Mouse (Mus musculus) T-helper 17 cell (primary cell): ENCODE measurements around the gene Ifnar2.

Experiments
- in situ Hi-C, 2 experiments: fragments of 300-600 bp; cut with MboI, MseI; formaldehyde crosslinking; loops; 1 replicate in 1 of 2; 2 replicates in 1 of 2; pipeline ENCODE4 v1.15.1; 2025; ENCODE audit warnings: high pct_unique_total_duplicates in 2 of 2

Gene Ifnar2

DNA sequence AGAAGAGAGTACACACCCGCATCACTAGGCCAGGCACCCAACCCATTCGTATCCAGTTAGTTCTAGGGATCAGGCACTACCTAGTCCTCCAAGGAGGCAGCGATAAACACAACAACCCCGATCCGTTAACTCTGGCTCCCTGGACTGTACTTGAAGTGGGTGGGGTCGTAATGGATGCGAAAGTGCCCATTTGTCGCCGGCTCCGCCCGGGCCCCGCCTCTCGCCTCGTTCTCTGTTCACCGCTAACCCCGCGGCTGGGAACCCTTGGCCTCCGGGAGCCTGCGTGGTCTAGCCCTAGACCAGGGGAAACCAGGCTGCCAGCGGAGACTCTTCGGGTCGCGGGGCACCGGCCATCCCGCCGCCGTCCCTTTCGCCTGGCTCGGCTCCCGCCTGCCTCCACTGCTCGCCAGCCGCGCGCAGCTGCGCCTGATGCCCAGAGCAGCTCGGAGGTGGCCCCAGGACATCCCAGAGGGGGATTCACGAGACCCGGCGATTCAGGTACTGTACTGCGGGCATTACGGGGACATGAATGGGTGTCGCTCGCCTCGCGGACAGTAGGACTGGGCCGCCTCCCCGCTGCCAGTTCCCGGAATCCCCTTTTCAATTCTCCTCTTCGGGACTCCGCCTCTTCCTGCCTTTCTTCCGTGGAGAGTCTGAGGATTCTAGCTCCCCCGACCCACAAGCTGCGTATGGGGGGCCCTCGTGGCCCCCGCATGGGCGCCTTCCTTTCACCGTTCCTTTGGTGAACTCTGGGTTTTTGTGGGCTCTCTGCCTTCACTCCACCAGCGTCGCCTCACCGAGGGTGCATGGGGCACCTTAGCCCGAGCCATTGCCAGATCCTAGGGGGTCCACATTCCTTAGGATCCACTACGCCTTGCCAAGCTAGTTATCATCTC, at the start of gene Ifnar2:
Gene Ifnar2 (plus strand): TSS at position 207 of the 896 bp plus-strand sequence.
- in situ Hi-C loops, result no loop called here

DNA sequence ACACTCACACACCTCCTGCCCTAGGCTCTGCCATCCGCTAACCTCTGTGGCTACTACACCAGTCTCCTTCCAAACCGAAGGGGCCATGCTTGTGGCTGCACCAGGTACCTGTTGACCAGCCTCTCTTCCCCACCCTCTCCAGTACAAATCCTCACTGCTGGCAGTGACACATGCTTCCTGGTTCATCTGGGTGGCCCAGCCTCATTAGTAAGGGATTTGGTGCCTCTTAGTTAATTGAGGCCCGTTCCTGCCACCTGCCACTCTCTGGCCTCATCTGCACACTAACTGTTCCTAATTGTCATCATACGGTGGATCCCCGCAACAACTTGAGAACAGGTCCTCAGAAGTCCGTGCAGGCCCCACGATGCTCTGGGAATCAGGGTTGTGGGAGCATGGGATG, 45.0 kb upstream of the Ifnar2 start:
- in situ Hi-C loops, result loop anchor here (5.0 to 10.0 kb wide), 2 partner anchors 233 to 350 kb away; partner anchors contain the start of gene 4932438H23Rik (in 1 of the 2)

DNA sequence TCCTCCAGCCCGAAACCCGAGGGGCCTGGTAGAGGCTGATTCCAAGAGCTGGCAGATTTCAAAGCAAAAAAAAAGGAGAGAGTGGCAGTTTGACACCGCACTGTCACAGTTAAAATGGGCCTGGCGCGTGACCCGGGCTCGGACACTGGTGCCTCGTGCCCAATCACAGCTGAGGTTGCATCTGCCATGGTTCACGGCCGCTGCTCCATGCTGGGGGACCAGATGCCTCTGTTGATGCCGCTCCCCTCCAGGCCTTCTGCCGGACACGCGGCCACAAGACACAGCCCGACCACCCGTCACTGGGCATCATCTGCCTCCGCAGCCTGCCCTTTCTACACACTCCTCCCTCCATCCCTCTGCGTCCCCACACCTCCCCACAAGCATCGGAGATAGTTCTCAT, 43.7 kb upstream of the Ifnar2 start:
- in situ Hi-C loops, result loop anchor here (5.0 to 10.0 kb wide), 2 partner anchors 234 to 352 kb away; partner anchors contain the start of gene 4932438H23Rik (in 1 of the 2)

DNA sequence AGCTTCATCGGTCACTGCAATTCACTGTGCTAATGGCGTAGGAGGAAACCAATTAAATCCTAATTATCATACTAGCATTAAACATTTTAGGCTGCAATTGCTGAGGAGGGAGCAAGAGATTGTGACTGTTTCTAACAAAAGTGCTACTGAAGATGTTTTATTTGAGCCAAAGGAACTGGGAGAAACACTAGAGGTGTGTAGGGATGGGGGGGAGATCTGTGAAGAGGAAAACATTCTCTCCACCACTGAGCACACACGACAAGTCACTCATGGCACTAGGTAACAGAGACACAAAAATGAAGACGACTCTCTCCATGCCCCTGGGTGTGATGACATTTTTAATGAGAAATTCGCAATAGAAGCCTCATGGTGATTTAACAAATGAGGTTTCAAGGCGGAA, 42.1 kb upstream of the Ifnar2 start:
- in situ Hi-C loops, result loop anchor here in 1 of 2 experiments (10.0 kb wide), 1 partner anchor 566 kb away; no protein-coding TSS in a partner anchor

DNA sequence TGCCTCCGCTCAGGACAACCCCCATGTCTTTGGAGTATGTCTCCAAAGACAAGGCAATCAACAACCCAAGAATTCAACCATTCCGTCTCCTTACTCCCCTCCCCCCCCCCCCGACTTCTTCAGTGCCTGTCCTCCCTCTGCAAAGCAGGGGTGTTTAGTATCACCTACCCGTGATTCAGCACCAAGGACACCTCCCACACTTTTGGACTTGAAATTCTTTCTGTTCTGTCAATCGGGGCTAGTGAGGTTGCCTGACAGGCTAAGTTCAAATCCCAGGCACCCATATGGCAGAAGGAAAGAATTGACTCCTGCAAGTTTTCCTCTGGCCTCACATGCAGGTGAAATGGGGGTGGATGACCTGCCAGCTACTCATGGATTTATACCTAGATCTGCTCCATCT, 41.4 kb upstream of the Ifnar2 start:
- in situ Hi-C loops, result loop anchor here in 1 of 2 experiments (10.0 kb wide), 1 partner anchor 566 kb away; no protein-coding TSS in a partner anchor

DNA sequence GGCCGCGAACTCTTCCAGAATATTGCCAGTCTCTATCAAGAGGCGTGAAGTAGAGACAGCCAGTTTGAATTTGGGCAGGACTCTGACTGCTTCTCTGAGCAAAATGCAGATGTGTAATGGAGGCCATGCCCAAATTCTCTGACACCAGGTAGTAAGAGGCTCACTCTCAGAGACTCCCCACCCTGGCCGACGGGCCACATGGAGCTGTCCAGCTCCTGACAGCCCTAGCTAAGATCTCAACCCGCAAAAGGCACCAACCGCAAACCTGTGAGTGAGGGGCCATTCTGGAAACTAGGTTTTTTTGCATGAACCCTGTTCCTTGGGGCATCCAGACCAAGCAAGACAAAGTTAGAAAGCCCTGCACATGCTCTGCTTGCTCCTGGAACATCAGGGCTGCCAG, 39.7 kb upstream of the Ifnar2 start:
- in situ Hi-C loops, result loop anchor here in 1 of 2 experiments (10.0 kb wide), 1 partner anchor 568 kb away; no protein-coding TSS in a partner anchor

DNA sequence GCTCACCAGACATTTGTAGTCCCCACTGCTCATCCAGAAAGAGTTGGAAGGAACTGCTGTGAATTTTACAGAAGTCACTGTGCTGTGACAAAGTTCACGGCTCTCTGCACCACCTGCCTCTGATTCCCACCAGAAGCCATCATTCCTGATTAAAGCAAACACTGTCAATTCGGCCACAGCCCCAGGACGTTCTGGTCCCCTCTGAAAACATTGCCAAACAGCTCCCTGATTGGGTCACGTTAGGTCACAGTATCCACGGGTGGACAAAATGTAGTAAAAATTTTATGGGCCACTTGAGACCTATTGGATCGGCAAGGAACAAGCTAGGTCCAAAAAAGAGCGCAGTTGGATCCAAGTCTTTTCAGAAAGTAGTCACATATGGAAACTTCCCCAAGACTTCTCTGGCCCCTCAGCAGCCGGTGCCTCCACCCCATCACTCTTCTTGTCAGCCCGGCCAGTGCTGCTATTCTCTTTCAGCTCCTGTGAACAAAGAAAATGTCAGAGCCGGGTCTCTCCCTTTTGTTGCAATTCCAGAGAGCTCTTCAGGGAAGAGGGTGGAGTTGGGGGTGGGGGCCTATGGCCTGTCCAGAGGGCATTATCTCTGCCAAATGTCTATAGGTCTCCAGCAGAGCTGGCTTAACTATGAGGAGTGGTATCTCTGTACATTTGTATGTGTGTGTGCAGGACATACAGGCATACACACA, 38.2 kb upstream of the Ifnar2 start:
- in situ Hi-C loops, result loop anchor here in 1 of 2 experiments (10.0 kb wide), 1 partner anchor 570 kb away; no protein-coding TSS in a partner anchor

DNA sequence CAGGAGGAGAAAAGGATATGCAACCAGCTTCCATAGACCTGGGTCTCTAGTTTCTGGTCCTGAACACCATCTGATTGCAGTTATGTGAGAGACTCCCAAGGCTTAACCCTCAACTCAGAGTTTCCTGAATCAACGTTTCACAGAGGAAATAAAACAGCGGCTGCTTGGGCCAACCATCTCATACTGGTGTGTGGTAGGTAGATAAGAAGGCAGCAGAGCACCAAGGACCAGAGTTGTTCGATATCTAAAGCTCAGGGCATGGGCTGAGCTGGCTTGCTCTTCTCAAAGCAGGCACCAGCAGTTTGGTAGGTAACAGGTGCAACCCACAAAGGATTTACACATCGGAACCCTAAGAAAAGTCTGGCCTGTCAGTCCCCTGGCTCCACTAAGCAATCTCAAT, 35.8 kb upstream of the Ifnar2 start:
- in situ Hi-C loops, result loop anchor here in 1 of 2 experiments (10.0 kb wide), 1 partner anchor 572 kb away; no protein-coding TSS in a partner anchor

DNA sequence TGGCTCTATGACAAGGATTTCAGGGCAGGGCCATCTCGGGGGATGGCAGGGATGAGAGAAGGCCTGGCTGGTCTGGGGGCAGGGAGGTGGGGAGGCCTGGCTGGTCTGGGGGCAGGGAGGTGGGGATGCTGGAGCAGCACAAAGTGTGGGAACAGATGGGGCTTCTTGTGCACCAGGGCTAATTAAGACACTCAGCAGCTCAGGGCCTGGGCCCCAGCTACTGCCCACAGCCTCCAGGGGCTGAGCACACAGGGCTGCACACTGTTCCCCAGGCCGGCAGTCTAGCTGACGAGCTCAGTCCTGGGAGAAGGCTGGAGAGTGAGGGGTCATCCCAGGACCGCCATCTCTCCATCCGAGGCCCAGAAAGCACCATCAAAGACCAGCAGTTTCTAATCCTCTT, 35.1 kb upstream of the Ifnar2 start:
- in situ Hi-C loops, result loop anchor here in 1 of 2 experiments (10.0 kb wide), 1 partner anchor 573 kb away; no protein-coding TSS in a partner anchor

DNA sequence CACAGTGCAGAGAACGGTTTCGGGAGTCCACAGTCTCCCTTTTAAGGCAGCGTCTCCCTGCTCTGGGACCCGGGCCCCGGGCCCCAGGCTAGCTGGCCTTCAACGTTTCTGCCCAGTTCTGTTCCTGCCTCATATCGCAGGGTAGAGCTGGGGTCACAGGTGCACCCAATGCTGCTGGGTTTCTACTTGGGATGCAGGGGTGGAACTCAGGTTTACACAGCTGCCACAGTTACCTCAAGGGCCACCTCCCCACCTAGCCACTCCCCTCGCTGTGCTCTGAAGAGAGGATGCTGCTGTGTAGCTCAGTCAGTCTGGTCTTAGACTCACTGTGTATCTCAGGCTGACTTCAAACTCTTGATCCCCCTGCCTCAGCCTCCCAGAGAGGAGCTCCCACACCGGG, 26.1 kb upstream of the Ifnar2 start:
- in situ Hi-C loops, result no loop called here

DNA sequence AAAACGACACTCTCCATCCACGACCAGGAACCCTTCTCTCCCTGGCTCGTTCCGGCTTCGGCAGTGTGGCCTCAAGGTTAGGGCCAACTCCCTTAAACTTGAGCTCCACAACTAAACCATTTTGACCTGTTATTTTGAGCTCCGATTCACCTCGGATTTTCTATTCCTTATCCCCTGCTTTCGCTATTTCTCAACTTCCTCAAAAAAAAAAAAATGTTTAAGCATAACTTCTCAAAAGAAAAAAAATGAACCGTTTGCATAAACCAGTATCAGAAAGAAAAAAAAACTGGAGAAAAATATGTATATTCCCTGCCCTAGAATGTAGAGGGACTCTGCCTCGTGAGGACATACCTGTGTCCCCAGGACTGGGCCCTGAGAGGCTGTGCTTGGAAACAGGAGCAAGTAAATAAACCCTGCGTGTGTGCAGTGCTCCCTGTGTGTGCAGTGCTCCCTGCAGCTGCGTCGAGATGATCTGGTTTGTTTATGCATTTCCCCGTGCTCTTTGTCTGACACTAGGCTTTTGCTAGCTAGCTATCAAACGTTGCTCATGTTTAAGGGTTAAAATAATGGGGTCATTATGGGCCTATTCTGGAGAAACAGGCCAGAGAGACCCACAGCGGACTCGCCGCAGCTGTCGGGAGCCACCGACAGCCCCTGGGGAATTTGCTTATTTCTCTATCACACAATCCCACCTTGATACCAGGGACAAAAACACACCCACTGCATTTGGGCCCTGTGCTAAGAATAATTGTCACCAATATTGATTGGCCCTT, 24.9 kb upstream of the Ifnar2 start:
- in situ Hi-C loops, result no loop called here

DNA sequence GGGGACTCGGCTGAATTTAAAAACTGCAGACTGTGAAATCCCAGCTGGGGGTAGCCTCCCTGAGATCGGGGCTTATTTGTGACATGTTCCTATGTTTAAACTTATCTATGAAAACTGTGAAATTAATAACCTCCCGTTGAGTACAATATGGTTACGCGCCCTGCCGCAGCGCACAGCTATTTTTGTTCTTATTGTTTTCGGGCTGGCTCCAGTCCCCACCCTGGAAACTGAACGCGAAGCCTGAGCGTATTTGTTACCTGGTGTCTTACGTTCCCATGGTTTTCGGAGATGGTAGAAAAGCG, 24.4 kb upstream of the Ifnar2 start:
- in situ Hi-C loops, result no loop called here

DNA sequence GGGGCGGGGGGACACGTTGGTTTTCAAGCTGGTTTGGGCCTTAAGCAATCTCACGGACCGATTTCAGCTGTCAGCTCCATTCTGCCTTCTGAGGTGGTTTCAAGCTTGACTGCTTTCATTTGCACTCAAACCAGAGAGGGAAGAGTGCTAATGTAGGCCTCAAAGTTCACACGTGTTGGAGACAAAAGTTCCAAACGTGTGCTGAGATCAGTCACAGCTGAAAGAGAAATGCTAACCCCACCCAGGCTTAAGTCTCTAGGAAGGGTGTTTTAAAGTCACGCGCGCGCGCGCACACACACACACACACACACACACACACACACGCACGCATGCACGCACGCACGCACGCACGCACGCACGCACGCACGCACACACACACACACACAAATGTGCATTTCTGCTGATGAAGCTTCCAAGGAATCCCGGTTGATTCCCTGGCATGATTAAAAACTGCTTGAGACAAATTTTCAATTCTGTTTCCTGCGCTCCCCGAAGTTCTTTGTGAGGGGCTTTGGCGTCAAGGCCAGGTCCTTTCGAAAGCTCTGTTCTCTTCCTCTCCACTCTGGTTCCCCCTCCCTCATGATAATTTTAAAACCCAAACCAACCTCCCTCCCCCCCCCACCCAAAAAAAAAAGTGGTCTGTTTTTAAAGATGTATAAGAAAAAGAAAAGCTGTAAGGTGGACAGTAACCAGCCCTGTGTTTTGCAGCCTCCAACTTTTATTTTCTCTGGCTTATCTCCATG, 23.8 kb upstream of the Ifnar2 start:
- in situ Hi-C loops, result no loop called here

DNA sequence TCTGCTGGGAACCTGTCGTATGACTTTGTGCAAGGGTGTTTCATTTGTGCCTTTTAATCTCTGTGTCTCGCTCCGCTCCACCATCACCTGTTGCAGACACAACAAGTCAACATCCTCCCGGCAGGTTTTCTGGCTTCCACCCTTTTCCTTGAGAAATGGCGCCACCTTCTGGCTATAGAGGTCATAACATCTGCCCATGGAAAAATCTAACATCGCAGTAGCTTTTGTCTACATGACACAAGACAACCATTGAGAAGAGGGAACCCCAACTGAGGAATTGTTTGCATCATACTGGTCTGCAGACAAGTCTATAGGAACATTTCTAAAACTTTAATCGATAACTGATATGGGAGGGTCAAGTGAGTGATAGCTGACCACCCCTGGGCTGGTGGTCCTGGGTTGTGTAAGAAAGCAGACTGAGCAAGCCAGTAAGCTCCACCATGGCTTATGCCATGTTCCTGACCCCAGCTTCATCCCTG, 20.5 kb upstream of the Ifnar2 start:
- in situ Hi-C loops, result loop anchor here (5.0 kb wide), 1 partner anchor 270 kb away; no protein-coding TSS in a partner anchor

DNA sequence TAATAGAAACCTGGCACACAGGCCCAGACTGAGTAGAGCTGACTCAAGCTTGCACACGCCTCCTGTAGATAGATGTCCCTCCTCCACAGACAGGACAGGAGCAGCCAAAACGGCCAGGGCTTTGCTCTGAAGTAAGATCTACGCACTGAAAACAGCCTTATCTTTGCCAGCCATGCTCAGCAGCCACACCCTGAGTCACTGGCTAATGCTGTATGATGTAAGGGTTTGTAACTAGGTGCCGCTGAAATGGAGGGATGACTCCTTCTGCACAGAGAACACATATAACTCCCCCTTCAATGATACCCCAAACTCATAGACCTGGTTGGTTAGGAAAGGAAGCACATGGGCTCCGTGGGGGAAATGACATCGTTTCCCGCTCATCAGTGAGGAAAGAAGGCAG, 19.8 kb upstream of the Ifnar2 start:
- in situ Hi-C loops, result loop anchor here (5.0 kb wide), 1 partner anchor 270 kb away; no protein-coding TSS in a partner anchor

DNA sequence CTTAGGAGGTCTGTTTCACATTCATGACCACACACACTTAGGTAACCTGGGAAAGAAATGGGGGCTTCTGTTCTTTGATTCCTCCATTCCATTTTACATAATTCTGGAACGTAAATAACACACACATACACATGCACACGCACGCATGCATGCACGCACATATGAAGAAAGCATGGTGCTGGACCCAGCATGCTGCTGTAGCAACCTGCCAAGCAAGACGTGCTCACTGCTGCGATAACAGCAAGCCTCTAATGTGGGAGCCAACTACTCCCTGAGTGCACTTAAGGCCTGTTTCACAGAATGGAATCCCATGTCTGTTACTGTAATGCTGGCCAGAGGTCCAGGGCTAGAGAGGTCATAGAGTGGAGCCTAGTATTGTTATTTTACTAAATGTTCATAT, 19.4 kb upstream of the Ifnar2 start:
- in situ Hi-C loops, result loop anchor here (5.0 kb wide), 1 partner anchor 271 kb away; no protein-coding TSS in a partner anchor

DNA sequence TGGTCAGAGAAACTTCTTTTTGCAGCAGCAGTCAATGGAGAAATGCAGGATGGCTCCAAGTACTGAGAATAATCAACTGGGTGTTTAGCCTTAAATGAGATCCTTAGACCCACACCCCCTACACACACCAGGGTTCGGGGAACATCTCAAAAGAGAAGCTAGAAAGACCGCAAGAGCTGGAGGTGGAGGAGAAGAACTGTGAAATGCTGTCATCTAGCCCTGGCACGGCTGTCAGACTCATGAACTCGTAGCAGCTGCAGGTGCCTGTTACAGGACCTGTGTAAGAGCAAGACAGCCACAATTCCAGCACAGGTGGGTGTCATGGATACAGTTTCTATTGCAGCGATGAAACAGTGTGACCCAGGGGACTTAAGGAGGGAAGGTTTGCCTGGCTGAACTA, 18.9 kb upstream of the Ifnar2 start:
- in situ Hi-C loops, result loop anchor here (5.0 kb wide), 1 partner anchor 271 kb away; no protein-coding TSS in a partner anchor

DNA sequence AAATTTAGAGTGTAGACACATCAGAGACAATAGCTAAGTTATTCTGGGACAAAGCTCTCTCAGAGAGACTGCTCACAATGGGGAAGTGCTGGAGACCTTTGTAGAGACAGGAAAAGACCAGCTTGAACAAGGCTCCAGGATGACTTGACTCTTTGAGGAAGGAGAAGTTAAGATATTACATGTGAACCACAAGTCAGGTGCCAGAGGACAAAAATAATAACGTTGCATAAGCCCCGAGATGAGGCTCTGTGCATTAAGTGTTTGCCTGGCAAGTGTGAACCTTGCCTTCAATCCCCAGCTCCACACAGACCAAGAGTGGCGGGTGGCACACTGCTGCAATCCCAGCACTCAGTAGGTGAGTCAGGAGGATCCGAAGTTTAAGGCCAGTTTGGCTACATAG, 18.0 kb upstream of the Ifnar2 start:
- in situ Hi-C loops, result loop anchor here (5.0 kb wide), 1 partner anchor 272 kb away; no protein-coding TSS in a partner anchor

DNA sequence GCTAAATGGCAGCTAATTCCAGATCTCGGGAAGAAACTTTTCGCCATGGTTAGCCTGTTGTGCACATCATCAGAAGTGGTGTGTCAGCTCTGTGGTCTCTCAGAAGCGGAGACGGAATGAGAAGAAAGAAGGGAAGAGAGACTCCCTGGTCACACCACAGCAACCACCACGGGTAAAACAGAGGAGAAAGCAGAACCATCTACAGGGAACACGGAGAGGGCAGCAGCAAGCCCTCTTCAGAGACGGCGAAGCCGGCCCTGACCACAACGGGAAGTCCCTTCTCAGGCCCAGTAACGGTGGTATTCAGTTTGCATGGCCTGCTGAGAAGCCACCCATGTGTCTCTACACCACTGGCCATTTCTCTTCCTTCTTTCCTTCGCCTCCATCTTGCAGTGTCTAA, 17.4 kb upstream of the Ifnar2 start:
- in situ Hi-C loops, result loop anchor here (5.0 kb wide), 2 partner anchors 157 to 232 kb away; no protein-coding TSS in a partner anchor
